ENCODE assay signal across 32 mouse cellular contexts in the genomic region with DNA sequence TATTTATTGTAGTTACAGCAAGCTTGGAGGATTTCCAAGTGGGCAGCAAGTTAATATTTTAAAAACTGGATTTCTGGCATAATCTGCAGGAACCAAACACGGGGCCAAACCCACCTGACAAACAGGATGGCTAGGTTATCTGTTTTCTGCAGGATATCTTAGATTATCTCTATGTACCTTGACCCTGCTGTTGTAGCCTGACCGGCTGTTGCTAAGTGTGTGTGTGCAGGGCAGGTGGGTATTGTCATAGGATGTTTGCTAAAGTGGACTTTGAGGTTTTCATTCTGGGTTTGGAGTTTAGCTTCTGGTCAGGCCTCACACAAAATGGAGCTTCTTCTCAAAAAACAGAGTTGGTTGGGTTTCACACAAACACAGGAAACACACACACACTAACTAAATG.
A peak's percentile ranks its signal among the peaks of the same experiment; 100 is the strongest.
DNase-seq lines count a peak whose midpoint lies in the region; ATAC-seq and TF ChIP-seq lines count a peak whose summit lies in the region.
"Had no signal": no experiment of that assay in that cellular context is flagged by ENCODE, and none has a peak within 500 bp of the region (broad histone marks: within the 10 kb centered on the region; RNA-seq: fewer than 3 reads in every experiment).

No protein-coding gene starts in this region.

- H3K4me3 ChIP-seq in intestine, embryonic 16.5 days (ENCODE audit: low read length) = no peak overlapping the region
- no peak overlapping the region for H3K4me3 ChIP-seq in liver, adult 2 months (ENCODE audit: insufficient read depth, low read depth, low read length)
- no peak overlapping the region for H3K4me3 ChIP-seq in liver, embryonic 13.5 days (replicated peaks)
- no peak overlapping the region for H3K4me3 ChIP-seq in liver, embryonic 16.5 days (ENCODE audit: low read depth, low read length)
- H3K4me3 ChIP-seq in hindbrain, postnatal 0 days (ENCODE audit: low read length) = no peak overlapping the region
- H3K4me3 ChIP-seq: embryonic facial prominence, embryonic 10.5 days; embryonic facial prominence, embryonic 13.5 days; erythroblast, embryonic 14.5 days; forebrain, embryonic 12.5 days; forebrain, embryonic 15.5 days; heart, adult 2 months; heart, embryonic 10.5 days; heart, embryonic 13.5 days had no signal

- no peak overlapping the region for H3K4me2 ChIP-seq in intestine, embryonic 16.5 days (ENCODE audit: low read depth, low read length)
- H3K4me2 ChIP-seq in liver, embryonic 13.5 days = no peak overlapping the region
- no peak overlapping the region for H3K4me2 ChIP-seq in liver, embryonic 16.5 days (ENCODE audit: low read depth, low read length)
- no peak overlapping the region for H3K4me2 ChIP-seq in hindbrain, postnatal 0 days (ENCODE audit: low read depth, low read length)
- H3K4me2 ChIP-seq: embryonic facial prominence, embryonic 13.5 days; forebrain, embryonic 12.5 days; forebrain, embryonic 15.5 days; heart, embryonic 13.5 days; hindbrain, embryonic 14.5 days had no signal

- peak; percentile 5 for DNase-seq in liver, adult 2 months (ENCODE audit: extremely low read depth, low read depth, low spot score)
- DNase-seq in liver, embryonic 13.5 days = no peak
- no peak for DNase-seq in cerebellum, postnatal 25 days
- no peak for DNase-seq in hindbrain, postnatal 0 days (ENCODE audit: low spot score)
- no peak for DNase-seq in left cerebral cortex, adult 18-20 months (ENCODE audit: low spot score in 2 of 2)
- DNase-seq: adrenal gland, adult 2 months; adrenal gland, postnatal 14 days; B cell, adult 2 months; cerebellum, adult 11 months; cerebellum, adult 2 months; cerebellum, adult 9-11 months; cerebellum, postnatal 36 days; embryo, embryonic 11 days; gastrocnemius, postnatal 10 days; gastrocnemius, postnatal 36 days; heart, adult 2 months; heart, postnatal 14 days; heart, postnatal 4 days had no signal

- no peaks in the 10 kb centered on the region for H3K9me3 ChIP-seq in intestine, embryonic 16.5 days (ENCODE audit: control insufficient read depth, low read length)
- no peaks in the 10 kb centered on the region for H3K9me3 ChIP-seq in liver, embryonic 13.5 days (replicated peaks)
- H3K9me3 ChIP-seq in liver, embryonic 16.5 days (replicated peaks; ENCODE audit: control insufficient read depth, low read length) = no peaks in the 10 kb centered on the region
- H3K9me3 ChIP-seq in hindbrain, postnatal 0 days (ENCODE audit: low read length) = no peaks in the 10 kb centered on the region
- H3K9me3 ChIP-seq: embryonic facial prominence, embryonic 10.5 days; embryonic facial prominence, embryonic 13.5 days; forebrain, embryonic 12.5 days; forebrain, embryonic 15.5 days; G1E; heart, embryonic 10.5 days; heart, embryonic 13.5 days had no signal

- no peak overlapping the region for H3K9ac ChIP-seq in intestine, embryonic 16.5 days (ENCODE audit: low read depth, low read length)
- no peak overlapping the region for H3K9ac ChIP-seq in liver, adult 2 months (ENCODE audit: low read depth, low read length)
- no peak overlapping the region for H3K9ac ChIP-seq in liver, embryonic 13.5 days
- H3K9ac ChIP-seq in liver, embryonic 16.5 days (ENCODE audit: low read depth, low read length) = no peak overlapping the region
- H3K9ac ChIP-seq in hindbrain, postnatal 0 days (replicated peaks; ENCODE audit: low read length) = no peak overlapping the region
- H3K9ac ChIP-seq: embryonic facial prominence, embryonic 13.5 days; forebrain, embryonic 12.5 days; forebrain, embryonic 15.5 days; heart, embryonic 13.5 days; hindbrain, embryonic 14.5 days had no signal

- WGBS in intestine, embryonic 16.5 days = 51% methylated on average over 2 of the region's 2 CpGs
- WGBS in liver, adult 2 months = 15% methylated on average over 2 of the region's 2 CpGs
- WGBS in liver, embryonic 13.5 days (ENCODE audit: insufficient replicate concordance) = 59% methylated on average over 2 of the region's 2 CpGs
- 46% methylated on average over 2 of the region's 2 CpGs for WGBS in liver, embryonic 16.5 days (ENCODE audit: insufficient replicate concordance)
- WGBS in hindbrain, postnatal 0 days = 75% methylated on average over 2 of the region's 2 CpGs

- no peaks in the 10 kb centered on the region for H3K79me2 ChIP-seq in liver, adult 2 months (ENCODE audit: control insufficient read depth, insufficient read depth, low read length)

- no peaks in the 10 kb centered on the region for H3K36me3 ChIP-seq in intestine, embryonic 16.5 days (ENCODE audit: control insufficient read depth, insufficient read depth, low read length)
- H3K36me3 ChIP-seq in liver, adult 2 months (ENCODE audit: control insufficient read depth, insufficient read depth, low read length) = no peaks in the 10 kb centered on the region
- no peaks in the 10 kb centered on the region for H3K36me3 ChIP-seq in liver, embryonic 13.5 days
- no peaks in the 10 kb centered on the region for H3K36me3 ChIP-seq in liver, embryonic 16.5 days (ENCODE audit: control insufficient read depth, insufficient read depth)
- no peaks in the 10 kb centered on the region for H3K36me3 ChIP-seq in hindbrain, postnatal 0 days (ENCODE audit: insufficient read depth, low read length)
- H3K36me3 ChIP-seq: embryonic facial prominence, embryonic 10.5 days; embryonic facial prominence, embryonic 13.5 days; forebrain, embryonic 12.5 days; forebrain, embryonic 15.5 days; G1E; heart, embryonic 10.5 days; heart, embryonic 13.5 days had no signal

- H3K27ac ChIP-seq in intestine, embryonic 16.5 days (ENCODE audit: low read length) = no peak overlapping the region
- no peak overlapping the region for H3K27ac ChIP-seq in liver, adult 2 months (replicated peaks; ENCODE audit: insufficient read depth, low read depth, low read length)
- no peak overlapping the region for H3K27ac ChIP-seq in liver, embryonic 13.5 days
- no peak overlapping the region for H3K27ac ChIP-seq in liver, embryonic 16.5 days (ENCODE audit: low read length)
- no peak overlapping the region for H3K27ac ChIP-seq in hindbrain, postnatal 0 days
- H3K27ac ChIP-seq: embryonic facial prominence, embryonic 10.5 days; embryonic facial prominence, embryonic 13.5 days; forebrain, embryonic 12.5 days; forebrain, embryonic 15.5 days; heart, adult 2 months; heart, embryonic 10.5 days; heart, embryonic 13.5 days; hindbrain, embryonic 14.5 days had no signal

- peak; percentile 83 for ATAC-seq in intestine, embryonic 16.5 days
- peak; percentile 74 for ATAC-seq in liver, embryonic 13.5 days (ENCODE audit: low read depth)
- peak; percentile 76 for ATAC-seq in liver, embryonic 16.5 days (ENCODE audit: low read depth)
- no peak for ATAC-seq in hindbrain, postnatal 0 days
- no peak for ATAC-seq in activated CD4-positive, CD25-positive, alpha-beta regulatory T cell, adult 4 months
- ATAC-seq: forebrain, embryonic 15.5 days; Patski had no signal

- H3K27me3 ChIP-seq in intestine, embryonic 16.5 days (replicated peaks; ENCODE audit: control insufficient read depth, insufficient read depth, low read length) = no peaks in the 10 kb centered on the region
- no peaks in the 10 kb centered on the region for H3K27me3 ChIP-seq in liver, adult 2 months (ENCODE audit: control insufficient read depth, insufficient read depth, low read length)
- H3K27me3 ChIP-seq in liver, embryonic 13.5 days = no peaks in the 10 kb centered on the region
- no peaks in the 10 kb centered on the region for H3K27me3 ChIP-seq in liver, embryonic 16.5 days (ENCODE audit: control insufficient read depth, insufficient read depth, low read depth, low read length)
- H3K27me3 ChIP-seq in hindbrain, postnatal 0 days (ENCODE audit: insufficient read depth, low read length) = no peaks in the 10 kb centered on the region
- H3K27me3 ChIP-seq: CH12.LX; embryonic facial prominence, embryonic 13.5 days; forebrain, embryonic 12.5 days; forebrain, embryonic 15.5 days; heart, embryonic 13.5 days had no signal

- H3K4me1 ChIP-seq in intestine, embryonic 16.5 days (ENCODE audit: control insufficient read depth, insufficient read depth, low read length) = no peaks in the 10 kb centered on the region
- peaks cover 2% of the 10 kb centered on the region; the same call in 1 of the 2 replicates for H3K4me1 ChIP-seq in liver, adult 2 months (ENCODE audit: control insufficient read depth, insufficient read depth, low read length)
- H3K4me1 ChIP-seq in liver, embryonic 13.5 days (replicated peaks) = no peaks in the 10 kb centered on the region
- no peaks in the 10 kb centered on the region for H3K4me1 ChIP-seq in liver, embryonic 16.5 days (ENCODE audit: control insufficient read depth, low read depth, low read length)
- H3K4me1 ChIP-seq in hindbrain, postnatal 0 days (ENCODE audit: insufficient read depth, low read length) = no peaks in the 10 kb centered on the region
- H3K4me1 ChIP-seq: embryonic facial prominence, embryonic 10.5 days; embryonic facial prominence, embryonic 13.5 days; forebrain, embryonic 12.5 days; forebrain, embryonic 15.5 days; heart, embryonic 10.5 days; heart, embryonic 13.5 days had no signal

- no peak for TF ChIP-seq CTCF in liver, adult 2 months (IDR thresholded peaks at IDR 0.05; ENCODE audit: low read depth, low read length)
- no peak for TF ChIP-seq CTCF in hindbrain, postnatal 0 days (IDR thresholded peaks at IDR 0.05; ENCODE audit: low read depth)

- no peak for TF ChIP-seq POLR2A in liver, adult 2 months (IDR thresholded peaks at IDR 0.05; ENCODE audit: extremely low read depth, insufficient read depth, low read length)

Comparison
In these comparisons a context has a peak if more than half of its experiments do, and no peak if none do; other contexts are left out.
1. ATAC-seq: peak in intestine, embryonic 16.5 days (single experiment), liver, embryonic 13.5 days (single experiment) and liver, embryonic 16.5 days (single experiment); none in hindbrain, postnatal 0 days (single experiment) and activated CD4-positive, CD25-positive, alpha-beta regulatory T cell, adult 4 months (single experiment).